Mouse (Mus musculus) lung, embryonic 15.5 days (tissue): ENCODE measurements around the gene Pcca. TPM values are rescaled to one million over a fixed set of nuclear protein-coding genes. Genes with fewer than 3 reads are reported as not detected.
A peak's percentile ranks its signal among the peaks of the same experiment; 100 is the strongest.

Experiments used
- ATAC-seq: fragments of 200-750 bp; cut with Nextera tagmentation; 2 replicates; pipeline ENCODE4 v1.8.0; 2017; ENCODE audit warnings: moderate number of reproducible peaks, borderline replicate concordance; ENCODE audit not compliant: low FRiP score, low TSS enrichment; ENCODE audit errors: extremely low read depth
- H3K27ac ChIP-seq: fragments of 300-500 bp; sonication (generic); 2 replicates; pipeline ENCODE4 v1.5.1; 2015; ENCODE audit warnings: moderate library complexity, mild to moderate bottlenecking, inconsistent platforms
- H3K27me3 ChIP-seq: fragments of 300-500 bp; sonication (generic); 2 replicates; pipeline ENCODE4 v1.6.1; 2015; ENCODE audit warnings: inconsistent platforms
- H3K36me3 ChIP-seq: fragments of 300-500 bp; sonication (generic); 2 replicates; pipeline ENCODE4 v1.6.1; 2015; ENCODE audit warnings: inconsistent platforms
- H3K4me1 ChIP-seq: fragments of 300-500 bp; sonication (generic); 2 replicates; pipeline ENCODE4 v1.6.1; 2015; ENCODE audit warnings: inconsistent platforms
- H3K4me2 ChIP-seq: fragments of 300-500 bp; sonication (generic); 2 replicates; pipeline ENCODE4 v1.6.1; 2015; ENCODE audit warnings: inconsistent platforms, mild to moderate bottlenecking, moderate library complexity
- H3K4me3 ChIP-seq: fragments of 300-500 bp; sonication (generic); 2 replicates; pipeline ENCODE4 v1.5.1; 2015; ENCODE audit warnings: mild to moderate bottlenecking, inconsistent platforms
- H3K9ac ChIP-seq: fragments of 300-500 bp; sonication (generic); 2 replicates; pipeline ENCODE4 v1.6.1; 2015; ENCODE audit warnings: inconsistent platforms
- H3K9me3 ChIP-seq: fragments of 300-500 bp; sonication (generic); 2 replicates; pipeline ENCODE4 v1.6.1; 2016; ENCODE audit warnings: inconsistent platforms
- WGBS: fragments of 180-500 bp; shearing (Covaris S2); methylation state at CpG from one replicate; pipeline ENCODE4 v1.1.7; 2015; 5-methylcytosine and 5-hydroxymethylcytosine counted together
- polyA plus RNA-seq: library from polyadenylated mRNA; unstranded; fragments of >200 nt; fragmentation: Nextera tagmentation; extraction: Ambion mirVana; gene quantifications from 2 replicates; pipeline ENCODE4 v1.2.1, GENCODE M21; 2015

Gene Pcca
- polyA plus RNA-seq, 1 experiment from 2014 or later, result 19.8 TPM

DNA sequence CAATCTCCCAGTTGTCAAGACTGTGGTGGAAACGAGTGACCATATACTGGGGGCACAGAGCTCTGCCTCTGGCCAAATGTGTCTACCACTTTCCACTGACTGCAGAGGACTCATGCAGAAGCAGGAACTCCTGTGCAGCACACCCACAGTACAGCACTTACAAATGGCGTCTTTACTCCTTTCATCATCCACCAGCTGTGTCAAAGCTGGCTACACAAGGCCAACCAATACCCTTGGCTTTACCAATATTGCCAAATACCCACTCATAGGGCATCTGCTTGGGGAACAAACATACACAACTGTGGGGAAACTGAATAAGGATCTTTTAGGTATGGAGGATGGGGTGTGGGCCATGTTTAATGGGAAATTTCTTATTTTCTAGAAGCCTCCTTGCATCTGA lies 367.6 kb downstream of the Pcca start:
- no peaks in the 10 kb centered on the region for H3K36me3 ChIP-seq
- WGBS, result 78% methylated on average over 2 of the region's 2 CpGs
- no peak overlapping the region for H3K4me2 ChIP-seq
- H3K4me1 ChIP-seq, result peaks cover 27% of the 10 kb centered on the region
- no peak overlapping the region for H3K4me3 ChIP-seq
- H3K9ac ChIP-seq, result no peak overlapping the region
- no peaks in the 10 kb centered on the region for H3K27me3 ChIP-seq
- H3K27ac ChIP-seq, result no peak overlapping the region
- H3K9me3 ChIP-seq, result no peaks in the 10 kb centered on the region
- ATAC-seq, result no peak

- Histone ChIP-seq H3K9me3 (no peaks in the 10 kb centered on the region), H3K27ac (no peak overlapping the region), H3K4me2 (no peak overlapping the region), H3K9ac (no peak overlapping the region), H3K36me3 (no peaks in the 10 kb centered on the region), H3K4me3 (no peak overlapping the region), H3K27me3 (no peaks in the 10 kb centered on the region), H3K4me1 (peaks cover 27% of the 10 kb centered on the region)
- ATAC-seq, result no peak
- 38% methylated on average over 2 of the region's 2 CpGs for WGBS
Measured at GRCm38 (mm10) chr14:122902136-122902535, 368.0 kb downstream of the Pcca start.

DNA sequence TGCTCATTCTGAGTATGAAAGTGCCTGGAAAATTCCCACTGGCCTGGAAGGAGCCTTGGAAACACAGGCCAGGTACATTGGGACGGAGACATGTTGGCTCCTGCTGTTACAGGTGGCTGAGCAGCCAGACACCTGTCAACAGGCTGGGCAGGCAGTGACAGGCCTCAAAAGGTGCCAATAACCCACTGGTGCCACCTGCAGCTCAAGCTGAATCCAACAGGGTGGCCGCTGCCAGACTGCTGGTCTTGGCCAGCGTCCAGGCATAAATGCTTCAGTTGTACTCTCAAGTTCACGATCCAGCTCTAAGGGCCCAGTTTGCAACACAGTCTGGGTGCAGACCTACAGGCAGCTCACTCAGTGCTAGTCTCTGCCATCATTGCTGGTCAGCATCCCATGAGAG lies 368.8 kb downstream of the Pcca start:
- Histone ChIP-seq H3K36me3 (no peaks in the 10 kb centered on the region), H3K4me3 (no peak overlapping the region), H3K27ac (0 out of 2 replicates have a peak overlapping the region, but pooled peaks have one; percentile 53), H3K4me1 (peaks cover 27% of the 10 kb centered on the region), H3K4me2 (no peak overlapping the region), H3K9ac (no peak overlapping the region), H3K27me3 (no peaks in the 10 kb centered on the region), H3K9me3 (no peaks in the 10 kb centered on the region)
- peak; percentile 90 for ATAC-seq
- WGBS, result 39% methylated on average over 4 of the region's 4 CpGs

DNA sequence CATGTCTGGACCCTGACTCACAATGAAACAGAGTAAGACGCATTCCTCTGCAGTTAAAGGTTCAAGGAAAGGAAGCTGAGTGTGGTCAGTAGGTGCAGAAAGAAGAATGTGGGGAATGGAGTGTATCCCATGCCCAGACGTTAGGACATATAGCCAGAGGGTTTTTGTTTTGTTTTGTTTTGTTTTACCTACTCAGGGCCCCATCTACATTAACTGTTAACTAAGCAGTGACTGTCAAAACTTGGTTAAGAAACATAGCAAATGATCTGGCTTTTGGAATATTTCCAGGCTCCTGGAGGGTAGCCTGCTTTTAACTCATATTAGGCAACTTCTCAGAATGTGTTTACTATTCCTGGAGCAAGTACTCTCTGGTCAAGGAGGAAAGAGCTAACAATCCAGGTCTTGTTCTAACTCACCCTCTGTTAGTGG lies 369.8 kb downstream of the Pcca start:
- no peaks in the 10 kb centered on the region for H3K9me3 ChIP-seq
- ATAC-seq, result no peak
- H3K4me3 ChIP-seq, result no peak overlapping the region
- no peaks in the 10 kb centered on the region for H3K27me3 ChIP-seq
- WGBS, result 37% methylated on average over 2 of the region's 2 CpGs
- peaks cover 27% of the 10 kb centered on the region for H3K4me1 ChIP-seq
- no peak overlapping the region for H3K9ac ChIP-seq
- H3K27ac ChIP-seq, result peak overlapping the region; percentile 16; the same call in 1 of the 2 replicates
- no peaks in the 10 kb centered on the region for H3K36me3 ChIP-seq
- H3K4me2 ChIP-seq, result no peak overlapping the region

GRCm38 (mm10) chr14:122905007-122905406 lies 370.9 kb downstream of the Pcca start:
- Histone ChIP-seq H3K4me3 (no peak overlapping the region), H3K4me1 (peaks cover 27% of the 10 kb centered on the region), H3K27ac (no peak overlapping the region), H3K36me3 (no peaks in the 10 kb centered on the region), H3K9ac (no peak overlapping the region), H3K4me2 (no peak overlapping the region), H3K27me3 (no peaks in the 10 kb centered on the region), H3K9me3 (no peaks in the 10 kb centered on the region)
- no peak for ATAC-seq
- 100% methylated on average over 1 of the region's 1 CpGs for WGBS

DNA sequence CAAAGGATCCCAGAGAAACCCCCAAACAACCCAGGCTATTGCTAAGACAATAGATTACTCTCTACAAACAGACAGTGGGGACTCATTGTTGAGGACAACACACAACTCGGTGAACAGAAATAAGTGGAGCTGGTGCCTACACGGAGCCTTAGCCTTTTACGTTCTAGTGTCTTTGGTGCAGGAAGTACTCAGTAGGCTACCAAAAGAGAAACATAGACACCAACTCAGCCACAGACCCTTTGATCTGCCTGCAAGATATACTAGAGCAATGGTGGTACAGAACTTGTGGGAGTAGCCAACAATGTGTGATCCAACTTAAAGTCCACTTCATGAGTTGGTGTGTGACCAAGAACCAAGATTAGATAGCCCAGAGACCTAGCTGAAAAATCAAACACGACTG lies 374.0 kb downstream of the Pcca start:
- no peak for ATAC-seq
- 86% methylated on average over 4 of the region's 4 CpGs for WGBS

DNA sequence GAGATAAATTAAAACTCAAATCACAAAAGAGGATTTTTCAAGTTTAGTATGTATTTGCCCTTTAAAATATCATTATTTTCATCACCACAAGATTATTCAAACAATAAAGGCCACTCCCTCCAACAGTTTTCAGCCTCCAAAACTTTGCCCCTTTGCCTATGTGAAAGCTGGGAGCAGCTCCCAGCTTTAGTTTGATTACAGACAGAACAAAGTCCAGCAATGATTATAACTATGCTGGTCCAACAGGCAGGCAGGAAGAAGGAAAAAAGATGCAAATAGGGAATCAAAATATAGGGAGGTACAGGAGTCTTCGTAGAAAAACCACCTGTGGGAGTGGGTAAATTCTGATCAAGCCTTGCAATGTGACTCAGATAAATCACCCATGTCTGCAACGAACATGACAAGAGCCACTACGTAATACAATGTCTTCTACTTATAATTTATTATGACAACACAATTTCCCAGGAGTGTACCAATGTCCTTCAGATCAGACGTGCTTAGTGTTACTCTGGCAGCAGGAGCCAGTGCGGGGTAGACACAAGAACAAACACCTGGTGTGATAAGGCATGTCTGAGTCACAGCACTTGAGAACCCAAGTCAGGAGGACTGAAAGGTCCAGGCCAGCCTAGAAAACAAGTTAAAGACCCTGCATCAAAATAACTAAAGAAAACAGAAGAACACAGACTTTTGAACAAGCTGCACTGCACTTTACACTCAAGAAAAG lies 375.4 kb downstream of the Pcca start:
- no peak for ATAC-seq
- WGBS, result 55% methylated on average over 5 of the region's 5 CpGs

More for the DNA sequence above, 374.0 kb downstream of the Pcca start:
- Histone ChIP-seq H3K9ac (no peak overlapping the region), H3K27me3 (no peaks in the 10 kb centered on the region), H3K27ac (no peak overlapping the region), H3K4me3 (no peak overlapping the region), H3K9me3 (no peaks in the 10 kb centered on the region), H3K36me3 (no peaks in the 10 kb centered on the region), H3K4me2 (no peak overlapping the region), H3K4me1 (peaks cover 13% of the 10 kb centered on the region)

GRCm38 (mm10) chr14:122911265-122911664 lies 377.1 kb downstream of the Pcca start:
- Histone ChIP-seq H3K4me2 (no peak overlapping the region), H3K36me3 (no peaks in the 10 kb centered on the region), H3K9ac (no peak overlapping the region), H3K27ac (no peak overlapping the region), H3K9me3 (no peaks in the 10 kb centered on the region), H3K27me3 (no peaks in the 10 kb centered on the region), H3K4me1 (peaks cover 5% of the 10 kb centered on the region; the same call in 1 of the 2 replicates), H3K4me3 (no peak overlapping the region)
- no peak for ATAC-seq

More for the DNA sequence above, 375.4 kb downstream of the Pcca start:
- Histone ChIP-seq H3K36me3 (no peaks in the 10 kb centered on the region), H3K27me3 (no peaks in the 10 kb centered on the region), H3K4me3 (no peak overlapping the region), H3K4me1 (peaks cover 5% of the 10 kb centered on the region; the same call in 1 of the 2 replicates), H3K9ac (no peak overlapping the region), H3K4me2 (no peak overlapping the region), H3K27ac (no peak overlapping the region), H3K9me3 (no peaks in the 10 kb centered on the region)

GRCm38 (mm10) chr14:122912137-122912536 lies 378.0 kb downstream of the Pcca start:
- 39% methylated on average over 1 of the region's 1 CpGs for WGBS
- ATAC-seq, result no peak
- no peak overlapping the region for H3K27ac ChIP-seq
- no peak overlapping the region for H3K9ac ChIP-seq
- H3K4me2 ChIP-seq, result peak overlapping the region; percentile 93
- H3K4me3 ChIP-seq, result peak overlapping the region; percentile 71
- H3K27me3 ChIP-seq, result no peaks in the 10 kb centered on the region
- no peaks in the 10 kb centered on the region for H3K9me3 ChIP-seq
- H3K36me3 ChIP-seq, result no peaks in the 10 kb centered on the region
- peaks cover 5% of the 10 kb centered on the region; the same call in 1 of the 2 replicates for H3K4me1 ChIP-seq

DNA sequence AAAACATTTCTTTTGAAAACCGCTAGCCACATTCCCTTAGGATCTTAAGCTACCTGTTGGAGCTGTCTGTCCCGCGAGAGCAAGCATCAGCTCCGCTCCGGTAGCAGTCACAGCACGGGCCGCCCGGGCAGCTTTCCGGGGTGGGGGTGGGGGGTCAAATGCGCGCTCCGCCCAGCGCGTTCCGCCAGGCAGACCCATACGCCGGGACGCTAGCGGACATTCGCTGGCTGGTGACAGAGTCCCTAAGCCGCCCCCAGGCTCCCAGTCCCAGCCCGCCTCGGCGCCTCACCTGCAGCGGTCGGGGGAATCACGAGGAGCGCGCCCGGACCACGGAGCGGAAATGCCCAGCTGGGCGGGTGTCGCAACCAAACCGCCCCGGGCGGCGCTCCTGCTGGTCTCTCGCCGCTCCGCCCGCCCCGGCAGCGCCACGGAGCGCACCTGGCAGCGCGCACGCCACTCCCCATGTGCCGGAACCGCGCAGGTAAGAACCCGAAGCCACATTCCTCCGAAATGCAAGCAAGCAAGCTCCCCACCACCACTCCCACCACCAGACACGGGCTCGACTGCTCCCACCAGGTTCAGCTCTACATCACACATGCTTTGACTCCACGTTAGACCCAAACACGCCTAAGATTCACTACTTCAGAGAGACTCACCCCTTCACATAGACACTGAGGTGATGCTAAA lies 378.8 kb downstream of the Pcca start:
- peak; percentile 84 for ATAC-seq
- H3K4me3 ChIP-seq, result peak overlapping the region; percentile 71
- H3K36me3 ChIP-seq, result no peaks in the 10 kb centered on the region
- no peaks in the 10 kb centered on the region for H3K27me3 ChIP-seq
- H3K9me3 ChIP-seq, result no peaks in the 10 kb centered on the region
- peak overlapping the region; percentile 93 for H3K4me2 ChIP-seq
- H3K27ac ChIP-seq, result peak overlapping the region; percentile 56
- H3K9ac ChIP-seq, result peak overlapping the region; percentile 56
- under 1% methylated on average over 58 of the region's 58 CpGs for WGBS
- peaks cover 5% of the 10 kb centered on the region; the same call in 1 of the 2 replicates for H3K4me1 ChIP-seq

DNA sequence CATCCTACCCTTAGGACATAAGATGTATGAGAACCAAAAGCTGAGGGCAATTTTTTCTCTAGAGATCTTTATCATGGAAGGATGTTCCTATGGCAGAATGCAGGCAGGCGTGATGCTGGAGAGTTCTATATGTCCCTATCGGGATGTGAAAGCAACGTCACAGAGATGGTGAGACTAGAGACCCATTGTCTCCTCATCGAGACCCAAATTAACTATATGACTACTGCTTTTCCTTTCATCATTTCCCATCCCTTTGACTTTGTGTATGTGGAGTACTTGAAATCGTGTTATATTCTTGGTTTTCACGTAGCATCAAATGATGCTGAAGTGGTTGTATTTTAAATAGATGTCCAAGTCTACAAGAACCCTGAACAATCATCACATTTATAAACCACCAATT lies 379.5 kb downstream of the Pcca start, which contains the start of gene Ggact:
Gene Ggact, minus strand, starts transcription at position 101 of the 400 bp plus-strand sequence.
- Histone ChIP-seq H3K9ac (peak within 1 kb of the TSS; percentile 56), H3K27ac (peak within 1 kb of the TSS; percentile 56), H3K36me3 (no peaks in the 10 kb centered on the region), H3K9me3 (no peaks in the 10 kb centered on the region), H3K4me1 (peaks cover 5% of the 10 kb centered on the region; the same call in 1 of the 2 replicates), H3K4me3 (peak within 1 kb of the TSS; percentile 71), H3K27me3 (no peaks in the 10 kb centered on the region), H3K4me2 (peak within 1 kb of the TSS; percentile 93)
- ATAC-seq, result no peak
- WGBS, result 75% methylated on average over 6 of the region's 6 CpGs

GRCm38 (mm10) chr14:122917676-122918075 lies 383.6 kb downstream of the Pcca start:
- Histone ChIP-seq H3K4me1 (peaks cover 5% of the 10 kb centered on the region; the same call in 1 of the 2 replicates), H3K4me3 (no peak overlapping the region), H3K4me2 (no peak overlapping the region), H3K36me3 (no peaks in the 10 kb centered on the region), H3K9me3 (no peaks in the 10 kb centered on the region), H3K27ac (no peak overlapping the region), H3K27me3 (no peaks in the 10 kb centered on the region), H3K9ac (no peak overlapping the region)
- 97% methylated on average over 1 of the region's 1 CpGs for WGBS
- no peak for ATAC-seq
